Mouse (Mus musculus): ENCODE results near the gene Atp8a1.

DNA sequence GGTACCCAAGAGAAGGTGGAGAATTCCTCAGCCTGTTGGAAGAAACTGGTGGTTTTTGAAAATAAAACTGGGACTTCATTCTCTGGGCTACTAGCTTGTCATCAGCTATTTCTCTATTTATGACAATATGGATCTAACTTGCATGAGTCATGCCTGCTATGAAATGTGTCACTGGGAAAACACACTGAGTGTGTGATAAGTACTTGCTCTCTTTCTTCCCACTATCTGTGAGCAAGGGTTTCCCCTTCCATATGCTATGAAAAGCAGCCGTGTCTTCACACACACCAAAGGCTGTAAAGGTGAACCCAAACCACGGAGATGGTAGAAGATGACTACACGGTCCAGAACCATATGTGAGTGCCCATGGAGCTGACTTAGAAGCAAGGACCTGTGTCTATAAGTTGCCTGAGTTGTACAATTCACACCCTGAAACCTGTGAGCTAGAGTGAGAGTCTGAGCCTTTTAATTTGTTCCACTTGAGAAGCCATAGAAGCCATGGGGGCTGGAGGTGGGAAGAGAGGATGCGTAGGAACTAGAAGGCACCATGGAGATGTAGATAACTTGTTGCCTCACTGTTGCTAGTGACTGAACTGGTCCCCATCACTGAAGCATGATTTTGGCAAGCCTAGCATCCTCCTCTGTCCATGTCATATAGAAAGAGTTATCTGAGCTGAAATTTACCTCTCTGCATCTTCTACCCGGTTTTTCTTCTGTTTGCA is 203.5 kb downstream of the Atp8a1 start:
- TF ChIP-seq POLR2A (IDR thresholded peaks at IDR 0.05; ENCODE audit: insufficient read depth, low read length) (no peak), CTCF (IDR thresholded peaks at IDR 0.05; ENCODE audit: low read depth, low read length) (no peak), EP300 (IDR thresholded peaks at IDR 0.05; ENCODE audit: insufficient read depth, low read depth, low read length) (no peak)
